Mouse (Mus musculus) kidney, adult 9 months (tissue): ENCODE data around the gene Spout1.

Source experiments
- DNase-seq: peaks from one replicate; pipeline ENCODE4 v3.0.0; 2022

Spout1 gene

DNA sequence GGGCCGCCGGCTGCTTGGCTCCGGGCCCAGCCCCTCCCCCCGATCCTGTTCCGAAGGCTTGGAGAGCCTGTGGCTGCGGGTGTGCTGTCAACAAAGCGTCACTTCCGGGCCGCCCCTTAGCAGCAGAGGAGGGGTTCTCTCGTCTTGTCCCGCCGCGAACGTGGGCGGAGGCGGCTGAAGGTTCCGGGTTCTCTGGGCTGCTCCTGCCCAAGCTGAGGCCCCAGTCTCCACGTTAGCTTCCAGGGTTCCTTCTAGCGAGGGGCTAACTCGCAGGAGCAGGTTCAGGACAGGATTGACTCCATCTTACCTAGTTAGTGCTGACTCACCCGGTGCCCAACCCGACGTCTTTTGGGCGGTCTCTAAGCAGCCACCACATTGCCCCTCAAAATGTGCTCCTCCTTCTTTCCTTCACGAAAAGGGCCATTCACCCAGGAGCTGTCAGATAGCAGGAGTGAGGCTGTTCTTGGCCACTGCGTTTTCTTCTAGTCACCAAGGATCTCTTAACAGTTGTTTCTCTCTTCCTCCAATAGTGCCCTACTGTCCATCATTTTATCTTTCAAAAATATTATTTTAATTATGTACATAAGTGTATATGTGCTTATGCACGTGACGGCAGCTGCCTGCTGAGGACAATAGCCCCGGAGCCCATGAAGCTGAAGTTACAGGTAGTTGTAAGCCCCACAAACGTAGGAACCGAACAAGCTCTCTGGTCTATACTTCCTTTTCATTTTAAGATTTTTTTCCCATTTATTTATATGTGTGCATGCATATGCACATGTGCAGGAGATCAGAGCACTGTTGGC lies 53.6 kb downstream of the Spout1 start, which contains the start of gene Zer1:
Gene Zer1 (minus strand): TSS at position 114 of the 803 bp plus-strand sequence.
- DNase-seq = peak; percentile 97

DNA sequence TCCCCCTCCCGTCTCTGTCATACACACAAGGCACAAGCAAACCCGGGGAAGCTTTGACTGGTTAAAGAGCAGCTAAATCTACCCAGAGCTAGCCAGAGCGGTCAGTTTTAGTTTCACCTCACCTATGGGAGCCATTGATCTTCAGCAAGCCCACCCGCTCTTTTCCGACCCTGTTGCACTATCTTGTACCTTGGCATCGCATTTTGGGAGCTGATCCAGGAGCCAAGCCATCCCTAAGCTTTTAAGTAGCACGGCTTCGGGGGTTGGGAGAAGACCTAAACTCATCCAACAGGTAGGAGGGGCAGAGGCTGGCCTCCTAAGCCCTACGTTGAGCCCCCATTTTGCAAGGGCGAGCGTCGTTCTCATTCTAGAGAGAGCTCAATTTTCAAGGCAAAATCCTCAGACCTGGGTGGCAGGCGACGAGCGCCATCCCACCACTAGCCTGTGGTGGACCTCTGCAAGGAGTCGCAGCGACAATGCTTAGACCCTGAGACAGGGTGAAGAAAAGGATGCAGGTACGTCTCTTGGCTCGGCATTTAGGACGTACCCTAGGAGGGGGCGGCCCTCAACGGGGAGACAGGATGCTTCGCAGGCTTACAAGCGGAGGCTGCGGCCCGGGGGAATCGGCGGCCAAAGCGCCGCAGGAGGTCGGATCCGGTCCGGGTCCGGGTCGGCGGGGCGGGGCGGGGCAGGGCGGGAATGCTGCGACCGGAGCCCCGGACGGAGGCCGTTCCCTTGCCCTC lies 54.4 kb downstream of the Spout1 start:
- DNase-seq = no peak
